Mouse (Mus musculus): Measurements from ENCODE around the gene Kif3b.
A peak's percentile ranks its signal among the peaks of the same experiment; 100 is the strongest.
"Not testable (repeated sequence)": the region's sequence is repeated elsewhere in the genome, so short reads cannot be mapped to it uniquely, and the experiment has no call there.

Gene Kif3b

DNA sequence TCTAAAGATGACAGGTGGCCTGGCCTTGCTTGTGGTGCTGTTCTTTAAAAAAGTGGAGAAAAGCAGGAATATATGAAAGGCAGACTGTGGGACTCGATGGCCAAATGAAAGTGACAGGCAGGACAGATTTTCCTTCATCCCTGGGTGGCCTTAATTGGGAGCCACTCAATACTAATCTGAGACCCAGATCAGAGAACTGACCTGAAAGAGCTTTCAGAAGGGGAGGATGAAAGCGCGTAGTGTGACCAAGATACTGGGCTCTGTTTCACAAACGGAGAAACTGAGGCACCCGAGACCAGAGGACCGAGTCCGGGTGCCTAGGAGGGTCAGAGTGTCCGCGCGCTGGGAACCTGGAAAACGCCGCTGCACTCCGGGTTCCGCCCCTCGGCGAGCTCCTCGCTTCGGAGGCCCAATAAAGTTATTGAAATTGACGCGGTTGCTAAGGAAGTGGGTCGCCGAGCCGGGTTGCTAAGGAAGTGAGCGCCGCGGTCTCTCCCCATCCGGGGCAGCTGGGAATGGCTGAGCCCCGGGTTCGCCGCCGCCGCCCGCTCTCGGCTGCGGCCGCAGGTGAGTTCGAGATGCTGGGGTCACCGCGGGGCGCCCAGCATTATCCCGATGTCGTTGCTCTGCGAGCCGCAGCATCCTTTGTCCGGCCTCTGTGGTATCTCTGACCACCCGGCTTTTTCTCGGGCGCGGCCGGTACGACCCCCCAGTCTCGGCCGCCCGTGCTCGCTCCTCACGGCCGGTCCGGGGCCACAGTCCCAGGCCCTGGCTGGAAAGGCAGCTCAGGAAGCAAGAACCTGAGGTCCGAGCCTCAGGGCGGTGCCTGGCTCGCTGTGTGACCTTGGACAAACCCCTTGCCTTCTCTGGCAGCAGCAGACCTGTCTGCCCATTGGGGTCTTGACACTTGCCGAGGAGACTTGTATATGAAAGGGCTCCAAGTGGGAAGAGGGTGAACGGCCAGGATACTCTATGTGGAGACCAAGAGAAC is at the start of gene Kif3b:
Kif3b (plus strand) TSS at position 476 of the 991 bp plus-strand sequence.
- DNase-seq (ENCODE audit: low spot score in 2 of 2) = peak; percentile 70 to 87

DNA sequence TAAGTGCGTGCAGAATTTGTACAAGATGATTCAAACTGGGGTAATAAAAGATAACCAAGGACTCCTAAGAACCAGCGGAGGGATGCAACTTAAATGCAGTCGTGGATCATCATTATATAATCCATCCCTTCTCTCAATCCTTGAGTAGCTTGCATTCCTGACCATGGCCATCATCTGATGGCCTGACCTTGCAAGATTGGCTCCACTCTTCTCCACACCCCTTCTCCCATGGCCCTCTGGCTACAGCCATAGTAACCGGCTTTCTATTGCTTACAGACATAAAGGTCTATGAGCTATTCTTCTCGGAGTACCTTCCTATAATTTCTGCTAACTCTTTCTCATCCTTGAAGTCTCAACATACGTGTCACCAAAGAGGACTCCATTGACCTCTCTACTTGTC is 49.1 kb upstream of the Kif3b start:
- no peak for DNase-seq (ENCODE audit: low spot score in 2 of 2)

DNA sequence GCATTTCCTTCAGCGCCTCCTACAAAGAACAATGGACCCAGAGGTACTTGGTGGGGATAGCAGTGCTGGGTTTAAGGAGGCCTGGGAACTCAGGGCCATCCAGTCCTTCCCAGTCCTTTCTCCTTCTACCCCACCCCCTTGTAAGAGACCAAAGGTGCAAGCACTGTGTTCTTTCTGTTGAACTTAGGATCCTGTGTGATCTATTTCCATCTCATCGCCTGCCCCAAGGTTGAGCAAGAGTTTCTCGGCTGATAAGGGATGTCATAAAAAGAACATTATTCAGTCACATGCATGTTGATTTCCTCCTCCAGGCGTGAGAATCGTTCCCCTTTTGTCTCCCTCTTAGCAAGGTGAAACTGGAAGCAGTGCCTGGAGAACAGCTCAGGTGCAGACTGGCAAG is 41.5 kb upstream of the Kif3b start:
- no peak for DNase-seq (ENCODE audit: low spot score in 2 of 2)

DNA sequence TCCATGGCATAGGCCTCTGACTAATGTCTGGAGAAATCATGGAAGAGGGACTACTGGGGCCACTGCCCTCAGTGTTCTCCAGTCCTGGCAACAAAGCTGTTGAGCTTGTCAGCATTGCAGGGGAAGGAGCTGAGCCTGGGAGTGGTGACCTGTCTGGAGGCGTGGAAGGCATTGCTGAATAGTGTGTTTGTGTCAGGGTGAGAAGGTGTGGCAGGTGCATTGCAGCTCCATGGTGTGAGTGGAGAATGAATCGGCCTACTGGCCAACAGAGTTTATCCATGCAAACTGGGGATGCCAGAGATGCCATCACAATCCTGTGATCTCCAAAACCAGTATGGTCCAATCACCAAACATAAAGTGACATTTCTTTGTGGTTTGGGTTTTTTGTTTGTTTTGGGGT is 34.6 kb upstream of the Kif3b start:
- no peak for DNase-seq (ENCODE audit: low spot score in 2 of 2)

DNA sequence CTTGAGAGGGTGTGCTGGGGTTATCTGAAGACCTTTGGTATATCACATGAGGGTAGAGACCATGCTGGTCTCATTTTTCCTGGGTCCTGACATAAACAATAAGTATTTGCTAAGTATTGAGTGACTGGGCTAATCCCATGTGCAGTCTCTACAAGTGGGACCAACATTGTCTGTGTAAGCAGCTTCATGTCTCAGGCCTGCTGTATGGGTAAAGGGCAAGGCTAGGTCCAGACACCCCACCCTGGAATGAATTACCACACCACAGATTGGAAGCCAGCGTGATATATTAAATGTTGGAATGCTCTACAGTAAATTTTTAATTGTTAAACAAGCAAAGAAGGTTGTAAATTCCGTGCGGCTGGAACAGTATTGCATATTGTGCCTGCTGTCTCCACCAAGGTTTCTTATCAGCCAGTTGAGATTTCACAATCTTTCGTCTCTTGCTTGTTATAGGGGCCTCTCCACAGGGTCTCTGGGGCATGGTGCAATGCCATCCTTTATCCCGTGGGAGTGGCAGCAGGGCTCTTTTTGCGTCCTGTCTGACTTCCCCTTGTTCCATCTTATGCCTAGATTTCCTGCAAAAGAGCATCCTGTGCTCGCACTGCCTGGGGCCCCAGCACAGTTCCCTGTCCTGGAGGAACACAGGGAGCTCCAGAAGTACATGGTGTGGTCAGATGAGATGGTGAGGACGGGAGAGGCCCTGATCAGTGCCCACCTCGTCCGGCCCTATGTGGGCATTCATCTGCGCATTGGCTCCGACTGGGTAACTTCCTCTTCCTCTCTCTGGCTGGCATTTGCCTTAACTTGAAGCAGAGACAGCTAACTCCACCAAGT is 32.0 kb upstream of the Kif3b start:
- DNase-seq (ENCODE audit: low spot score in 2 of 2) = peak in 1 of 2 experiments; percentile 40

DNA sequence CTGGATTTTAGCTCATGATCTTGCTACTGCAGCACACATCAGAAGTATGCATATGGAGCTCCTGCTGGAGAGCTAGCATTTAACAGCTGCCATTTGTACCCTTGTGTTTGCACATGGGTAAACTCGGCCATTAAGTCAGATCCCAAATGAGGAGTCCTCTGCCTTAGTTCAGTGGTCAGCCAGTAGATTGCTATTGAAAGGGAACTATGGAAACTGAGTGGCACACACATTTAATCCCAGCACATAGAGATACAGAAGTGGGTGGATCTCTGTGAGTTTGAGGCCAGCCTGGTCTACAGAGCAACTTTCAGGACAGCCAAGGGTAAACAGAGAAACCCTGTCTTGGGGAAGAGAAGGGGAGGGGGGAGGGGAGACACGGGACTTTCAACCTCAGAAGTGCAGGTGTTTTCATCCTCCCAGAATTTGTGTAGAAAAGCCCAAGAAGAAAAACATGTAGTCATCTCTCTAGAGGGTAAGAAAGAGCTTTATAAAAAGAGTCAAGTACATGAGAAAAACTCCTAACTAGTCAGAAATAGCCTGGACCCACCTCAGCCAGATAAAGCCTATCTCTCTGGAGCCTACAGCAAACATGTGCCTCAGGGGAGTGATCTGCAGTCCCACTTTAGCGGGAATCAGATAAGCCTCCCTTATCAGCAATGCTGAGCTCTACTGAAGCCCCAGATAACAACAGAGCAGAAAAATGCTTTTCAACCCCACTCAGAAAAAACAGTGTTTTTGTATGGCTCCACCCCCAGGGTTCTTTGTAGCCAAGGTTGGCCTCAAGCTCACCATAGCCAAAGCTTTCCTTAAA is 31.1 kb upstream of the Kif3b start:
- DNase-seq (ENCODE audit: low spot score in 2 of 2) = no peak

DNA sequence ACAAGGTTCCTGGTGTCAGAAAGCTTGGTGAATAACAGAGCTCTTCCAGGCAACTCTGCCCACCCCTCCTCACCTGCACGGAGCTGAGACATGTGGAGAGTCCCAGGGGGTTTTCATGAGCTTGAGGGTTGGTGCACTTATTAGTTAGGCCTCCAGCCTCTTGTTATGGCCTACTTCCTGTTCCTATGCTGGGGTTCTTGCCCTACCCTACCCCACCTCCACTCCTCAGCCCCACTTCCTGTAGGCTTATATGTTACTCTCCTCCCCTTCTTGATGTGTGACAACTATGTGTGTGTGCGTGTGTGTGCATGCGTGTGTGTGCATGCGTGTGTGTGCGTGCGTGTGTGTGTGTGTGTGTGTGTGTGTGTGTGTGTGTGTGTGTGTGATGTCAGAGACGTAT is 28.2 kb upstream of the Kif3b start:
- peak in 1 of 2 experiments; percentile 56 for DNase-seq (ENCODE audit: low spot score in 2 of 2)

DNA sequence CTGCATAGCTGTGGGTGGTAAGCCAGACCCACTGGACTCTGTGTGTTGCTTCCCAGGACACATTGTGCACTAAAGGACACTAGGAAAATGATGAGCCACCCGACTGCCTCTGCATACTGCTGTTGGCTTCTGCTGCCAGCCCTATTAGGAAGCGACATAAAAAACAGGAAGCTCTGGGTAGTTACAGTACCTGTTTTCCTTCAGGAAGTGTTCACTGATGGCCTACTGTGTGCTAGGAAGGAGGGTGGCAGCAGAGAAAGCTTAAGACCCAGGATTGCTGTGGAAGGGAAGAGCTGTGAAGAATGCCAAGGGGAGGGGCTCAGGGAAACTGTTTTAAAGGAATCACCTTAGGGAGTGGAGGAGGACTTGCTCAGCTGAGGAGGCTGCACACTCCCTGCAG is 23.9 kb upstream of the Kif3b start:
- no peak for DNase-seq (ENCODE audit: low spot score in 2 of 2)

DNA sequence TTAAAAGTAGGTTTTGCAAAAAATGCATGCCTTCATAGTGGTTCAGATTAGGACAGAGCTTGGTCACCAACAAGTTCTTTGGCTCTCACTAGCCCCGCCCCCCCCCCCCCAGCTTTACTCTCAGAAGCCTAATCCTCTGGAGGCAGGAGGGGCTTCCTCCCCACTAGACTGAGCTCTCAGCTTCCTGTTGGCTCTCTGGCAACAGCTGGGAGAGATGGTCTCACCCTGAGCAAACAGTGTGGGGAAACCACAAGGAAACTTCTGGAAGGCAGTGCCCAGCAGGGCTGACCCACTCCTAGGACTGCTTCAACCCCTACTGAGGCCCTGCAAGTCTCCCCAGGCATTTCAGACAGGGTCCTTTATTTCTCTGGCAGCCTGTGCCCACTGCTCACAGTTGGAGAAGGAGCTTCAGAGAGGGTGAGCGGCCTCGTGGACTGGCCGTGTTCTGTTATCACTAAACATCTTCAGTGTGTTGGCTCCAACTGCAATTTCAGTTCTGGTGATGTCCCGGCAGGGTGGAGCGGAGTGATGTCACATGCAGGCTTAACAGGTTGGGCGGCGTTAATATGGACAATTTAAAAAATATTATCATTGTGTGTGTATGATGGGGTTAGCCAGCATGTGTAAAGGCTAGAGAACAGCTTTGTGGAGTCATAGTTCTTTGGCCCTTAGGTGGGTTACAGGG is 20.8 kb upstream of the Kif3b start:
- DNase-seq (ENCODE audit: low spot score in 2 of 2) = peak in 1 of 2 experiments; percentile 10

DNA sequence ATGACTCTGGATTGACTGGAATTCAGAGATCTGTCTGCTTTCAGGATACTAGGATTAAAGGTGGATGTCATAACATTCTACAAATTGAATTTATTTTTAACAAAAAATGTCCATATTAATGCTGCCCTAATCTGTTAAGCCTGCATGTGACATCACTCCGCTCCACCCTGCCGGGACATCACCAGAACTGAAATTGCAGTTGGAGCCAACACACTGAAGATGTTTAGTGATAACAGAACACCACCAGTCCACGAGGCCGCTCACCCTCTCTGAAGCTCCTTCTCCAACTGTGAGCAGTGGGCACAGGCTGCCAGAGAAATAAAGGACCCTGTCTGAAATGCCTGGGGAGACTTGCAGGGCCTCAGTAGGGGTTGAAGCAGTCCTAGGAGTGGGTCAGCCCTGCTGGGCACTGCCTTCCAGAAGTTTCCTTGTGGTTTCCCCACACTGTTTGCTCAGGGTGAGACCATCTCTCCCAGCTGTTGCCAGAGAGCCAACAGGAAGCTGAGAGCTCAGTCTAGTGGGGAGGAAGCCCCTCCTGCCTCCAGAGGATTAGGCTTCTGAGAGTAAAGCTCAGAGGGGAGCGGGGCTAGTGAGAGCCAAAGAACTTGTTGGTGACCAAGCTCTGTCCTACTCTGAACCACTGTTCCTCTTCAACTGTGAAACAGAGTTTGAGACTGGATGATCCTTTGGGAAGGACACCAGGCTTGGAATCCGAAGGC is 16.9 kb upstream of the Kif3b start:
- not testable (repeated sequence) for DNase-seq (ENCODE audit: low spot score in 2 of 2)

DNA sequence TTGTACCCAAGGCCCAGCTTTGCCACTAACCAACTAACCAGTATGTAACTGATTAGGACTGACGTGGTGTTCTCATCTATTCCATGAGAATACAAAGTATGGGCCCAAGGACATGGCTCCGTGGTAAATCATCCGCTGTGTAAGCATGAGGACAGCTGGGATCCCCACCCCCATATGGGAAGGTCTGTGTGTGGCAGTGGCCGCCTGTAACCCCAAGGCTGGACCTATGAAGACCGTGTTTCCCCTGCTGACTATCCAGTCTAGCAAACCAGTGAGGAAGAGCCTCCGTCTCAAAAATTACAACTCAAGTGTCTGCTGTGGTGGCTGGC is 16.3 kb upstream of the Kif3b start:
- DNase-seq (ENCODE audit: low spot score in 2 of 2) = no peak

DNA sequence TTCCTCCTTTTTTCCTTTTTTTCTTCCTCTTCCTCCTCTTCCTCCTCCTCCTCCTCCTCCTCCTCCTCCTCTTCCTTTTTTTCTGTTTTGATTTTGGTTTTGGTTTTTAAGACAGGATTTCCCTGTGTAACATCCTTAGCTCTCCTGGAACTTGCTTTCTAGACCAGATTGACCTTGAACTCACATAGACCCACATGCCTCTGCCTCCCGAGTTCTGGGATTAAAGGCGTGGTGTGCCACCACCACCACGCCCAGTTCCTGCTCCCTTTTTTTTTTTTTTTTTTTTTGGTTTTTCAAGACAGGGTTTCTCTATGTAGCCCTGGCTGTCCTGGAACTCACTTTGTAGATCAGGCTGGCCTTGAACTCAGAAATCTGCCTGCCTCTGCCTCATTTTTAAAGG is 15.6 kb upstream of the Kif3b start:
- DNase-seq (ENCODE audit: low spot score in 2 of 2) = not testable (repeated sequence)

DNA sequence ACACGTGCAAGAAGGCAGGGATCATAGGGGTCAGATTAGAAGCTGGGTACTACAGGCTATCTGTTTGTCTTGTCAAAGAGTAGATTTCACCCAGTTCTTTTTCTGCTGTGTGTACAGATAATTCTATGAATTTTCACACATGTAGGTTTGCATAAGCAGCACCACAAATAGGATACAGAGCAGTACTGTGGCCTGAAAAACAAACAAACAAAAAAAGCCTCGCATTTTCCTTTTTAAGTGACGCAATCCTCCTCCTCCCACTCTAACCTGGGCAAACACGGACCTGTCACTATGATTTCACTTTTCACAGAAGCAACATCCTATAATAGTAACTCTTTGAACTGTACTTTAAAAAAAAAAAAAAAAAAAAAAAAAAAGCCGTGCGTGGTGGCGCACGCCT is 14.8 kb upstream of the Kif3b start:
- DNase-seq (ENCODE audit: low spot score in 2 of 2) = no peak

DNA sequence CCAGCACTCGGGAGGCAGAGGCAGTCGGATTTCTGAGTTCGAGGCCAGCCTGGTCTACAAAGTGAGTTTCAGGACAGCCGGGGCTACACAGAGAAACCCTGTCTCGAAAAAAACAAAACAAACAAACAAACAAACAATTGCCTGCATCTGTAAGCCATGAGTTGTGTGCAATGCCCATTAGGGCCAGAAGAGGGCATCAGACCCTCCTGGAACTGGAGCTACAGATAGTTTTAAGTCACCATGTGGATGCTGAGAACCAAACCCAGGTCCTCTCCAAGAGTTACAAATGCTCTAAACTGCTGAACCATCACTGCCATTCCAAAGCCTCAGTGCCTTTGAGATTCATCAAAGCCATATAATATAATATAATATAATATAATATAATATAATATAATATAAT is 14.4 kb upstream of the Kif3b start:
- DNase-seq (ENCODE audit: low spot score in 2 of 2) = not testable (repeated sequence)

DNA sequence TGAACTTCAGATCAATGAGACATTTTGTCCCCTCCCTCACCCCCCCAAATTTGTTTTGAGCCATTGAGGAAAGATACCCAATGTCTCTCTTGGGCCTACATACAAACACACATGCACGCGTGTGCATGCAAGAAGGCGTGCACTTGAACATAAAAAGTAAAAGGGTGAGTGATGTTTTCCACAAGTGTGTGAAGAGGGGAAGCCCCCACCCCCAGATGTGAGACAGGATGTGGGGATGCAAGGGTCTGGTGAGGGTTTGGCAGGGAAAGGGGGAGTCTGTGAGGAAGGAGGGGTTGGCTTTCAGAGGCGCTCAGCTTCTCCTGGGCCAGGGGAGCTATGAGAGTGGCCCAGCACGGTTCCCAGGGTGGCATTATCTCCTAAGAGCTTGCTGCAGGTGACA is 12.9 kb upstream of the Kif3b start:
- DNase-seq (ENCODE audit: low spot score in 2 of 2) = no peak

DNA sequence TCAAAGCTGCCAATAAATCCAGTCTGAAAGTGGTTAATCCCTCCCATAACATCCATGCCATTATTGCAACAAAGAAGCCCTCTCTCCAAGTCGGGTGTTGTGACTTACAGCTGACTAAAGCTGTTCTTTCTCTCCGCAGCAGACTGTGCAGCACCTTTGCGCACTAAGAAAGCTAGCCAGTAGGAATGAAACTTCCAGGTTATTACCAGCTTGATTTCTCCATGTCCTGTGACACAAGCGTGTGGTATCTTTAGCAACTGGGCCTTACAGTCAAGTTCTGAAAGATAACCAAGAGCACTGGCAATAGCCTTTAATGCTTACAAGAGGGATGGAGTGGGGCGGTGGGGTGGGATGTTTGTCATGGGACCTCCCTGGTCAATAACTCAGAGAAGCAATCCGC is 7.3 kb upstream of the Kif3b start:
- DNase-seq (ENCODE audit: low spot score in 2 of 2) = no peak

DNA sequence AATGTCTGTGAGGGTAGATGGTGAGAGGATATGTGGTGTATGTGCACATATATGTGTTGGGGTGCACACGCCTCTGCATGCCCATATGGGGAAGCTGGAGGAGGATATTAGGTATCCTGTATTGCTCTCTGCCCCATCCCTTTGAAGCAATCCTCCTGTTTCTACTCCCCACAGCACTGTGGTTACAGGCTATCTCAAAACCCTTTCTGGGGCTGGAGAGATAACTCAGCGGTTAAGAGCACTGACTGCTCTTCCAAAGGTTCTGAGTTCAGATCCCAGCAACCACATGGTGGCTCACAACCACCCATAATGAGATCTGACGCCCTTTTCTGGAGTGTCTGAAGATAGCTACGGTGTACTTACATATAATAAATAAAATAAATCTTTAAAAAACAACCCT is 4.7 kb upstream of the Kif3b start:
- no peak for DNase-seq (ENCODE audit: low spot score in 2 of 2)

DNA sequence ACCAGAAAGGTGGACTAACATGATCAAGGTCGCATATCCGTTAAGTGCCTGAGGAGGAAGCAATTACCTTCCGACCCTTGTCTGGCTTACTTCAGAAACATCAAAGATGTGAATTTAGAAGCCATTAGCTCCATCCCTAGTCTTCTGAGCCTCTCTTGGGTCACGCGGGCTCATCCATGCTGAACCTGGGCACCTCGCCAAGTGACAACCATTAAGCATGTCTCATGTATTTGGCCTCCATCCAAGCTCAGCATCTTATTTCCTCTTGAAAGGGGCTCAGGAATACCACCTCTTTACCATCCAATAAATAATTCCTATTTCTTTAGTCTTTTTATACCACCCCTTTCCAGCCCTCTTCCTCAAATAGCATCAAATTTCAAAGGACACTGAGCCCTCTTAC is 3.4 kb upstream of the Kif3b start:
- DNase-seq (ENCODE audit: low spot score in 2 of 2) = no peak

DNA sequence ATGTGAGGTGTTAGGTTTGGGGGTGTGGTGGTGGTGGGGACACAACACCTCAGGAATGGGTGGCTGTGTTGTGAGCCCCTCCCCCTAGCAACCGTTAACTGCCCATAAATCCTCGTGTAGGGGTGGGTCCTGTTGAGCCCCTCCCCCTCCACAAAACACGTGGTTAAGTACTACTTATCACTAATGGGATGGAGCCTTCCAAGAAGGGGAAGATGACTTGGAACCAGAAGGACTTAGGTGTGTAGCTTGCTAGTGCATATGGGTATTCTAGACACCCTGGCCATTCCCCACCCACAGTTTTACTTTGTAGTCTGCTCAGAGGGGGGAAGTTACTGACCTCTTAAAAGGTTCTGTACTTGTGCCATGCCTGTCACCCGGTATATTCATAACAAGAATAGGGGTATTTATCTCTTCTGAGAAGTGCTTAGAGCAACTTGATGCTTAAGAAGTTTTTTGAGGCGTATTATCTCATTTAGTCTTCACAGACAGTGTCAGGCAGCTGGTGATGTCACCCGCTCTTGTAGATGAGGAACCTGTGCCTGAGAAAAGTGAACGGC is 1.2 kb downstream of the Kif3b start:
- DNase-seq (ENCODE audit: low spot score in 2 of 2) = peak in 1 of 2 experiments; percentile 35

DNA sequence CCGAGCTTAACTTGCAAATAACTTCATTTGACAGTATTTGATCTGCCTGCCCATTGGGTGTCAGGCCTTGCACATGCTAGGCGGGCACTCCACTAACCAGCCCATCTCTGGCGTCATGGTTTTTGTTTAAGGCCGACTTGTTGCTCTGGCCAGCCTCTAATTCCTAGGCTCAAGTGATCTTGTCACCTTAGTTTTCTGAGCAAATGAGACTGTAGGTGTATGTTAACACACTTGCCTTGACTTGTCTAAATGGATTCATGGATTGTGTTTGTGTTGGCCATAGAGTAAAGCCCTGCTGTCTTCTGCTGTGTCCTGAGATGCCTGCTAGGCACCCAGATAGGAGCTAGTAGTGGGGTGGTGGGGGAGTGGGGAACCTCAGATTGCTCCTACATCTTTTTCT is 4.0 kb downstream of the Kif3b start:
- DNase-seq (ENCODE audit: low spot score in 2 of 2) = no peak
